Mouse (Mus musculus) ES-Bruce4 (cell line): ENCODE results near the gene Bhmt.

Experiments
- CTCF ChIP-seq: IDR thresholded peaks from one replicate; pipeline ENCODE4 v1.8.1; 2011; ENCODE audit warnings: low read depth, low read length
- EP300 ChIP-seq: IDR thresholded peaks from 2 replicates; pipeline ENCODE4 v1.6.1; 2011; ENCODE audit warnings: low read depth, low read length; ENCODE audit not compliant: insufficient read depth
- POLR2A ChIP-seq: IDR thresholded peaks from one replicate; pipeline ENCODE4 v1.8.1; 2011; ENCODE audit warnings: low read length; ENCODE audit not compliant: insufficient read depth

DNA sequence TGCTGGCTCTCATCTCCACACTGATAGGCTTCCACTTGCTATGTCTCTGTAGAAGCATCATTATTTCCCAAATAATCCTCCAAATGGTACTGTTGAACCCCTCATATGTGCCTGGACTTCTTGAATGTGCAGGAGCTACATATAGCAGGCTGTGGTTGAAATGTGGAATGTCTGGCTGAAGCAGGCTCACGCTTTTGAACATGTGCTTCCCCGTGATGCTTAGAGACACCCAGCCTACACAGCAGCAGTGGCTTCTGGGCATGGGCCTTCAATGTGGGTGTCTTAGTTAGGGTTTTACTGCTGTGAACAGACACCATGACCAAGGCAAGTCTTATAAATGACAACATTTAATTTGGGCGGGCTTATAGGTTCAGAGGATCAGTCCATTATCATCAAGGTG lies 30.1 kb downstream of the Bhmt start:
- TF ChIP-seq CTCF (no peak), EP300 (no peak), POLR2A (no peak)
